Mouse (Mus musculus) 3T3-L1 (cell line): ENCODE measurements at regions not wholly inside any gene's neighbourhood (a gene's known extent, or its start where the extent isn't known, plus 50 kb on each side); places are given as distances from the start of the nearest gene placed in this dataset.

Experiments used
- DNase-seq: peaks from one replicate; pipeline ENCODE4 v3.0.0-alpha.2; 2015; ENCODE audit warnings: low read depth, low spot score

- DNase-seq, result peak; percentile 61
These were observed 50.9 kb upstream of the Eef2kmt start for GRCm38 (mm10) chr16:5306588-5307248.
